Mouse (Mus musculus) megakaryocyte, embryonic 14.5 days (primary cell): Measurements from ENCODE around the gene Cdadc1.

ENCODE experiments used
- FLI1 ChIP-seq: IDR thresholded peaks from 2 replicates; pipeline ENCODE4 v1.6.1; 2012; ENCODE audit warnings: low read length, inconsistent platforms, mixed read lengths
- GATA1 ChIP-seq: IDR thresholded peaks from 3 replicates; pipeline ENCODE4 v1.6.1; 2012; ENCODE audit warnings: mixed read lengths, low read length, inconsistent platforms, borderline replicate concordance

DNA sequence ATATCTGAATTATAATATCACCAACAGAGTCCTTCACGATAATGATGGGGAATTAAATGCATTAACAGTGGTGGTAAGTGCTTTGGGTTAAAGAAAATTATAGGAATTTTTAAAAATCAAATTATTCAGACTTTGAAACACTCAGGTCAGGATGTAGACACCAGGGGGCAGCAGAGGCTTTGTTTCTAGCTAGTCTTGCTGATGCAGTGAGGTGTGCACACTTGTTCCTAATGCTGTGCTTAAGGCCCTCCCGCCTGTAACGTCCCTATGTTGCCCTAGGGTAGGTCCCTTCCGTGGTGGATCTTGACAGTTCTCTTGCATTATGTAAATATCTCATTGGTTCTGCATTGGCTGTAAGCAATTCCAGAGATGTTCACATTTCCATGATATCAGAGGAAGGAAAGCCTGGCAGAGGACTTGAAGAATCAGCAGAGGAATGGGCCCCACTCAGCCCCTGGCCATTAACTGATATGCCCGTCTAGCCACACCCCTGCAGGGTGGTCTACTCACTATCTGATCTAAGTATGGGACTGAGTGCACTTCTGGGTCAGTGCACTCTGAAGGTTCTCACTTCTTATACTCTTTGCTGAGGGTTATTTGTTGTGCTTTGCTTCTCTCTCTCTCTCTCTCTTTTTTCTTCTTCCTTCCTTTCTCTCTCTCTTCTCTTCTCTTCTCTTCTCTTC lies 8.1 kb upstream of the Cdadc1 start:
- no peak for TF ChIP-seq GATA1
- no peak for TF ChIP-seq FLI1
